Mouse (Mus musculus): ENCODE results near the gene Btg1. TPM values are rescaled to one million over a fixed set of nuclear protein-coding genes. Genes with fewer than 3 reads are reported as not detected.

The Btg1 gene
- polyA plus RNA-seq (2017; shearing (Covaris generic)) = 135 TPM

GRCm38 (mm10) chr10:96616709-96617116 is at the start of gene Btg1:
Gene Btg1 (plus strand): TSS chr10:96617006.

All from activated CD4-positive, CD25-positive, alpha-beta regulatory T cell, adult 9 weeks (primary cell).